Mouse (Mus musculus) limb, embryonic 13.5 days (tissue): ENCODE results near the gene Utp14a. TPM values are rescaled to one million over a fixed set of nuclear protein-coding genes. Genes with fewer than 3 reads are reported as not detected.

Experiments used
- ATAC-seq: fragments of 200-750 bp; cut with Nextera tagmentation; 2 replicates; pipeline ENCODE4 v1.8.0; 2017; ENCODE audit warnings: low read depth, moderate number of reproducible peaks, moderate TSS enrichment; ENCODE audit not compliant: low FRiP score
- H3K27ac ChIP-seq: fragments of 300-500 bp; sonication (generic); 2 replicates; pipeline ENCODE4 v1.5.1; 2015; ENCODE audit warnings: inconsistent platforms, mild to moderate bottlenecking, moderate library complexity
- H3K27me3 ChIP-seq: fragments of 300-500 bp; sonication (generic); 2 replicates; pipeline ENCODE4 v1.6.1; 2015; ENCODE audit warnings: mild to moderate bottlenecking, inconsistent platforms
- H3K36me3 ChIP-seq: fragments of 300-500 bp; sonication (generic); 2 replicates; pipeline ENCODE4 v1.6.1; 2015; ENCODE audit warnings: inconsistent platforms, mild to moderate bottlenecking, moderate library complexity
- H3K4me1 ChIP-seq: fragments of 300-500 bp; sonication (generic); 2 replicates; pipeline ENCODE4 v1.6.1; 2015; ENCODE audit warnings: inconsistent platforms
- H3K4me2 ChIP-seq: fragments of 300-500 bp; sonication (generic); replicated peaks from 2 replicates; pipeline ENCODE4 v1.6.1; 2015; ENCODE audit warnings: inconsistent platforms, mild to moderate bottlenecking, moderate library complexity
- H3K4me3 ChIP-seq: fragments of 300-500 bp; sonication (generic); 2 replicates; pipeline ENCODE4 v1.5.1; 2015; ENCODE audit warnings: moderate library complexity, mild to moderate bottlenecking, inconsistent platforms
- H3K9ac ChIP-seq: fragments of 300-500 bp; sonication (generic); 2 replicates; pipeline ENCODE4 v1.6.1; 2015; ENCODE audit warnings: mild to moderate bottlenecking, inconsistent platforms
- H3K9me3 ChIP-seq: fragments of 300-500 bp; sonication (generic); 2 replicates; pipeline ENCODE4 v1.6.1; 2016; ENCODE audit warnings: inconsistent platforms
- WGBS: fragments of 180-500 bp; shearing (Covaris S2); methylation state at CpG from one replicate; pipeline ENCODE4 v1.1.7; 2015; 5-methylcytosine and 5-hydroxymethylcytosine counted together
- polyA plus RNA-seq: library from polyadenylated mRNA; unstranded; fragments of >200 nt; fragmentation: Nextera tagmentation; extraction: Ambion mirVana; gene quantifications from 2 replicates; pipeline ENCODE4 v1.2.1, GENCODE M21; 2015

Utp14a gene
- polyA plus RNA-seq, 1 experiment from 2014 or later, result 22.6 TPM

GRCm38 (mm10) chrX:48278103-48278502 lies 21.4 kb downstream of the Utp14a start:
- ATAC-seq, result no peak
- no peak overlapping the region for H3K4me3 ChIP-seq
- no peak overlapping the region for H3K9ac ChIP-seq
- no peaks in the 10 kb centered on the region for H3K9me3 ChIP-seq
- H3K4me1 ChIP-seq, result no peaks in the 10 kb centered on the region
- peaks cover 31% of the 10 kb centered on the region for H3K36me3 ChIP-seq
- H3K27ac ChIP-seq, result no peak overlapping the region
- no peaks in the 10 kb centered on the region for H3K27me3 ChIP-seq
- WGBS, result 40% methylated on average over 3 of the region's 3 CpGs
- H3K4me2 ChIP-seq, result no peak overlapping the region

DNA sequence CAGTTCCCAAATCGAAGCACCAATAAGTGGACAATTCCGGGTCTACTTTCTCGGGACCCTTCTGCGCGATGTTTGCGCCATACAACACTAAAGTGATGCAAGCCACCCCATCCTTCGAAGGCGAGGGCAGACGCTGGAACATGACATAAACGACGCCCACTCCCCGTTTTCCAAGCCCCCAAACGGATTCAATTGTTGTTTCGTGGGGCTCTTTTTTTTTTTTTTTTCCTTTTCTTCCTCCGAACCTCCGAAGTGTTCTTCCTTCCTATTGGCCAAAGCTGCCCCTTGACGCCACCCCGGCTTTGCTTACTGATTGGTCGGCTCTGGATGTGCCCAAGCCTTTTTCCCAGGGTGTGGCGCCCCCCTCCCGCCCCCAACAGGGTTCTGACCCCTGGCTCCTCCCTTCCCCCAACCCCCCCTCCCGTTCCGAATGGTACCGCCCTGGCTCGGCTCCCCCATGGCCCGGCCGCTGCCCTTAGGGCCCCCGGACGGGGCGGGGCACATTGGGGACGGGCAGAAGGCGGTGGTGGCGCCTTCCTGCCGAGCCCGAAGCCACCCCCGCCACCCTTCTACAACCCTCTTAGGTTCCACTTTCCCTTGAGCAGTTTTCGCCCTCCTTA lies 27.8 kb downstream of the Utp14a start:
- WGBS, result 17% methylated on average over 35 of the region's 37 CpGs
- H3K4me2 ChIP-seq, result peak overlapping the region; percentile 60

GRCm38 (mm10) chrX:48285006-48285650 lies 28.5 kb downstream of the Utp14a start:
- peak overlapping the region; percentile 61 for H3K9ac ChIP-seq
- H3K27ac ChIP-seq, result peak overlapping the region; percentile 91
- no peaks in the 10 kb centered on the region for H3K4me1 ChIP-seq
- H3K4me3 ChIP-seq, result peak overlapping the region; percentile 50
- ATAC-seq, result peak; percentile 85
- H3K27me3 ChIP-seq, result peaks cover 18% of the 10 kb centered on the region
- H3K36me3 ChIP-seq, result peaks cover 6% of the 10 kb centered on the region
- H3K4me2 ChIP-seq, result peak overlapping the region; percentile 60
- no peaks in the 10 kb centered on the region for H3K9me3 ChIP-seq
- WGBS, result 14% methylated on average over 27 of the region's 42 CpGs

More for the DNA sequence above, 27.8 kb downstream of the Utp14a start:
- Histone ChIP-seq H3K9ac (peak overlapping the region; percentile 61), H3K4me3 (peak overlapping the region; percentile 50), H3K27ac (peak overlapping the region; percentile 91), H3K4me1 (no peaks in the 10 kb centered on the region), H3K36me3 (peaks cover 11% of the 10 kb centered on the region), H3K27me3 (peaks cover 18% of the 10 kb centered on the region), H3K9me3 (no peaks in the 10 kb centered on the region)
- peak; percentile 84 for ATAC-seq

GRCm38 (mm10) chrX:48285651-48286021 lies 29.0 kb downstream of the Utp14a start:
- peak; percentile 76 for ATAC-seq
- H3K4me2 ChIP-seq, result peak overlapping the region; percentile 60
- no peaks in the 10 kb centered on the region for H3K9me3 ChIP-seq
- 9% methylated on average over 16 of the region's 34 CpGs for WGBS
- H3K9ac ChIP-seq, result peak overlapping the region; percentile 65
- H3K4me1 ChIP-seq, result no peaks in the 10 kb centered on the region
- H3K4me3 ChIP-seq, result peak overlapping the region; percentile 50
- peaks cover 4% of the 10 kb centered on the region; the same call in 1 of the 2 replicates for H3K36me3 ChIP-seq
- H3K27me3 ChIP-seq, result peaks cover 18% of the 10 kb centered on the region
- peak overlapping the region; percentile 33; the same call in 1 of the 2 replicates for H3K27ac ChIP-seq

DNA sequence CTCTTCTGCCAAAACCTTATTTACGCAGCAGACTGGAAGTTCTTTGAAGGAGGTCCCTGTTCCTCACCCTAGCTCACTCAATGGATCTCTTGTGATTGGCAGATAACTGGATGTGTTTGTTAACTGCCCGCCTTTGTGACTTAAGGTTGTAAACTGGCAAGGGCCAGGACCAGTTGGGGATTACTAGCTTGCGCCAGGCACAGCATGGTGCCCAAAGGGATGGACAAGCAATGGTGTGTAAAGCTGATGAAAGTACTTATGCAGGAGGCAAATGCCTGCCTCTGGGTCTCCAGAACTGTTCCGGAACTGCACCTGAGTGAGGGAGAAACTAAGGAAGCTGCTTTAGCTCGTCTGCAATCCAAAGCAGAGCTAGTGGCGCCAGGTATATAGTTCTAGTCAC lies 29.8 kb downstream of the Utp14a start:
- Histone ChIP-seq H3K9me3 (no peaks in the 10 kb centered on the region), H3K9ac (no peak overlapping the region), H3K4me1 (no peaks in the 10 kb centered on the region), H3K4me2 (no peak overlapping the region), H3K27me3 (peaks cover 18% of the 10 kb centered on the region), H3K4me3 (no peak overlapping the region), H3K27ac (no peak overlapping the region), H3K36me3 (0 out of 2 replicates have a peak, but pooled peaks cover under 1% of the 10 kb centered on the region)
- 32% methylated on average over 6 of the region's 6 CpGs for WGBS
- ATAC-seq, result no peak

- Histone ChIP-seq H3K4me3 (no peak overlapping the region), H3K27ac (no peak overlapping the region), H3K9me3 (no peaks in the 10 kb centered on the region), H3K4me2 (no peak overlapping the region), H3K9ac (no peak overlapping the region), H3K4me1 (no peaks in the 10 kb centered on the region), H3K27me3 (peaks cover 18% of the 10 kb centered on the region), H3K36me3 (no peaks in the 10 kb centered on the region)
- 70% methylated on average over 4 of the region's 4 CpGs for WGBS
- no peak for ATAC-seq
Observed at GRCm38 (mm10) chrX:48288008-48288407, 31.3 kb downstream of the Utp14a start.

DNA sequence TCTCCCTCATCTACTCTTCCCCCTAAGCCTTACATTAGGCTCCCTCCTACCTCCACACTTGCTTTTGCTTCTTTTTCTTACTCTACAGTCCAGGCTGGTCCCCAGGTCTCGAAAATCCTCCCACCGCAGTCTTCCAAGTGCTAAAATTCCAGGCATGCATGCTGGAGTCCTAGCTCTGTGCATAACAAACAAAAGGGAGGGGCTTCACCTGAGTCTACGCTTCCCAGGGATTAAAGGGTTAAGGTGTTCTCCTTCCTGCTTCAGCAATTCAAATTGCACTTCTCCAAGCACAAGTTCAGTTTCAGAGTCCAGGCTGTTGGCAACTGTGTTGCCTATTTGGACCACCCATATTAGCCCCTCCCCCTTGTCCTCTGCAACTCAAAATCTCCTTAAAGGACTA lies 34.8 kb downstream of the Utp14a start:
- H3K4me2 ChIP-seq, result no peak overlapping the region
- no peak overlapping the region for H3K9ac ChIP-seq
- H3K4me3 ChIP-seq, result no peak overlapping the region
- WGBS, result 21% methylated on average over 3 of the region's 3 CpGs
- no peak for ATAC-seq
- no peaks in the 10 kb centered on the region for H3K9me3 ChIP-seq
- H3K36me3 ChIP-seq, result no peaks in the 10 kb centered on the region
- no peaks in the 10 kb centered on the region for H3K4me1 ChIP-seq
- no peak overlapping the region for H3K27ac ChIP-seq
- peaks cover 11% of the 10 kb centered on the region for H3K27me3 ChIP-seq

GRCm38 (mm10) chrX:48305356-48305755 lies 48.7 kb downstream of the Utp14a start:
- ATAC-seq, result no peak
- Histone ChIP-seq H3K36me3 (no peaks in the 10 kb centered on the region), H3K4me3 (no peak overlapping the region), H3K4me1 (no peaks in the 10 kb centered on the region), H3K27ac (no peak overlapping the region), H3K9ac (no peak overlapping the region), H3K27me3 (no peaks in the 10 kb centered on the region), H3K9me3 (no peaks in the 10 kb centered on the region), H3K4me2 (no peak overlapping the region)
- WGBS, result 83% methylated on average over 4 of the region's 4 CpGs

- Histone ChIP-seq H3K4me3 (peak overlapping the region; percentile 30), H3K9ac (peak overlapping the region; percentile 55; the same call in 1 of the 2 replicates), H3K4me2 (peak overlapping the region; percentile 63), H3K36me3 (no peaks in the 10 kb centered on the region), H3K27me3 (peaks cover 14% of the 10 kb centered on the region; the same call in 1 of the 2 replicates), H3K4me1 (peaks cover 4% of the 10 kb centered on the region; the same call in 1 of the 2 replicates), H3K27ac (no peak overlapping the region), H3K9me3 (no peaks in the 10 kb centered on the region)
- ATAC-seq, result no peak
- 20% methylated on average over 25 of the region's 26 CpGs for WGBS
Observed at GRCm38 (mm10) chrX:48310706-48311517, 54.2 kb downstream of the Utp14a start.

GRCm38 (mm10) chrX:48311727-48312126 lies 55.1 kb downstream of the Utp14a start:
- Histone ChIP-seq H3K27me3 (peaks cover 21% of the 10 kb centered on the region; the same call in 1 of the 2 replicates), H3K4me3 (no peak overlapping the region), H3K27ac (no peak overlapping the region), H3K9ac (no peak overlapping the region), H3K4me1 (peaks cover 4% of the 10 kb centered on the region; the same call in 1 of the 2 replicates), H3K4me2 (no peak overlapping the region), H3K36me3 (no peaks in the 10 kb centered on the region), H3K9me3 (no peaks in the 10 kb centered on the region)
- 70% methylated on average over 5 of the region's 5 CpGs for WGBS
- ATAC-seq, result no peak

DNA sequence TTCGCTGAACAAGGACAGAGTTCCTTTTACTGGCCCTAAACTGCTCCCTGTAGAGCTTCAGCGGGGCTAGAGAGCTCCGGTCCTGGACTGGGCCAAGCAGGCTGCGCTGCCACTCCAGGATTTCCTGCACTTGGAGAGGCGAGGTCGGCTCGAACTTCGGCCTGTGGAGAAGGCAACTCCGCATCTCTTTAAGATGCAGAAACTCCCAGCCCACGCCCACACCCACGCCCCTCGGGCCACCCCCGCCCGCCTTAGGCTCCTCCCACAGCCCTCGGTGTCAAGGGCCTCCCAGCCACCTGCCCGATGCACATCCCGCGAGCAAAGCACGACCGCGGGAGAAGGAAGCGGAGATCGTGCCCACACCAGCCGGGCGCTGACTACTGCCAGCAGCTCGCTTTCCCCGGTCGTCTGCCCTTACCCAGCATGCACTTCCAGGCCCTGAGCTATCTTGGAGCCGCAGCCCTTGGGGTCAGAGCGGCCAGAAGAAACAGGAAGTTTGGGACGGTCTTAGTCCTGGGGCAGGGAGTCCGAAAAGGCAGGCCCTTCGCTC lies 57.9 kb downstream of the Utp14a start:
- H3K27ac ChIP-seq, result no peak overlapping the region
- peaks cover 38% of the 10 kb centered on the region for H3K27me3 ChIP-seq
- H3K4me1 ChIP-seq, result peaks cover 4% of the 10 kb centered on the region; the same call in 1 of the 2 replicates
- peak overlapping the region; percentile 47 for H3K4me3 ChIP-seq
- H3K36me3 ChIP-seq, result no peaks in the 10 kb centered on the region
- no peaks in the 10 kb centered on the region for H3K9me3 ChIP-seq
- H3K4me2 ChIP-seq, result peak overlapping the region; percentile 63
- ATAC-seq, result peak; percentile 78
- H3K9ac ChIP-seq, result peak overlapping the region; percentile 21; the same call in 1 of the 2 replicates
- 11% methylated on average over 33 of the region's 33 CpGs for WGBS

DNA sequence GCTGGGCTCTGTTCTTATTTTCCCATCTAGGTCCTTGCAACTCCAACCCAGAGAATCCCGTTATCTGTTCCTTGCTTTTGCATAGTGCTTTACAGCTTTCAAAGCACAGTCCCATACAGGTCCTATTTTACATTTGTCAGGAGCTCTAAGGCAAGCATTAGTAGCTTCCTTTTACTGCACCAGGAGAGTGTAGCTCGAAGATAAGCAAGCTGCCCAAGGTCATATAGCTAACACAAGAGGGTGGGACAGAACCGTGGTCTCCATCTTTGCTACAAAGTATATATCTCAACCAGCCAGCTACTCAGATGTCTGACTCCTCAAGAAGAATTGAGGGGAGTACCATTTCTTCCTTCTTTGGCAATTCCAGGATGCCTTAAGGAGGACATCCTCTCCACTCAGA lies 60.8 kb downstream of the Utp14a start:
- H3K4me3 ChIP-seq, result no peak overlapping the region
- peaks cover 4% of the 10 kb centered on the region; the same call in 1 of the 2 replicates for H3K4me1 ChIP-seq
- H3K27ac ChIP-seq, result no peak overlapping the region
- H3K27me3 ChIP-seq, result peaks cover 38% of the 10 kb centered on the region
- H3K36me3 ChIP-seq, result no peaks in the 10 kb centered on the region
- no peak overlapping the region for H3K4me2 ChIP-seq
- no peaks in the 10 kb centered on the region for H3K9me3 ChIP-seq
- 54% methylated on average over 3 of the region's 3 CpGs for WGBS
- no peak overlapping the region for H3K9ac ChIP-seq
- no peak for ATAC-seq
